Mouse (Mus musculus) liver, embryonic 11.5 days (tissue): ENCODE results near the gene Ppp1r13b. TPM values are rescaled to one million over a fixed set of nuclear protein-coding genes. Genes with fewer than 3 reads are reported as not detected.

Experiments
- ATAC-seq: fragments of 200-750 bp; cut with Nextera tagmentation; replicated peaks from 2 replicates; pipeline ENCODE4 v1.8.0; 2017; ENCODE audit warnings: moderate number of reproducible peaks, mild to moderate bottlenecking, moderate TSS enrichment, moderate library complexity; ENCODE audit not compliant: low FRiP score
- DNase-seq: peaks from one replicate; pipeline ENCODE4 v3.0.0-alpha.2; 2017; ENCODE audit warnings: low spot score
- H3K27ac ChIP-seq: fragments of 300-500 bp; sonication (generic); 2 replicates; pipeline ENCODE4 v1.5.1; 2014; ENCODE audit warnings: mild to moderate bottlenecking, low read depth, low read length, control low read depth
- H3K27me3 ChIP-seq: fragments of 300-500 bp; sonication (generic); replicated peaks from 2 replicates; pipeline ENCODE4 v1.6.1; 2014; ENCODE audit warnings: low read length, mixed read lengths; ENCODE audit not compliant: control insufficient read depth, insufficient read depth
- H3K36me3 ChIP-seq: fragments of 300-500 bp; sonication (generic); 2 replicates; pipeline ENCODE4 v1.6.1; 2014; ENCODE audit warnings: mild to moderate bottlenecking, low read length, moderate library complexity, mixed read lengths; ENCODE audit not compliant: control insufficient read depth, insufficient read depth
- H3K4me1 ChIP-seq: fragments of 300-500 bp; sonication (generic); replicated peaks from 2 replicates; pipeline ENCODE4 v1.6.1; 2014; ENCODE audit warnings: low read length, mixed read lengths; ENCODE audit not compliant: control insufficient read depth, insufficient read depth
- H3K4me2 ChIP-seq: fragments of 300-500 bp; sonication (generic); 2 replicates; pipeline ENCODE4 v1.6.1; 2014; ENCODE audit warnings: mild to moderate bottlenecking, control low read depth, moderate library complexity
- H3K4me3 ChIP-seq: fragments of 300-500 bp; sonication (generic); 2 replicates; pipeline ENCODE4 v1.5.1; 2014; ENCODE audit warnings: low read depth, low read length, control low read depth
- H3K9ac ChIP-seq: fragments of 300-500 bp; sonication (generic); 2 replicates; pipeline ENCODE4 v1.6.1; 2014; ENCODE audit warnings: low read depth, low read length, control low read depth
- H3K9me3 ChIP-seq: fragments of 300-500 bp; sonication (generic); 2 replicates; pipeline ENCODE4 v1.6.1; 2016; ENCODE audit warnings: low read length, inconsistent platforms, mixed read lengths; ENCODE audit not compliant: control insufficient read depth
- WGBS: fragments of 180-500 bp; shearing (Covaris S2); extraction: QIAGEN DNeasy Blood & Tissue Kit; methylation state at CpG from one replicate; pipeline ENCODE4 v1.1.7; 2014; 5-methylcytosine and 5-hydroxymethylcytosine counted together
- polyA plus RNA-seq: library from polyadenylated mRNA; unstranded; fragments of >200 nt; fragmentation: Nextera tagmentation; extraction: Ambion mirVana; gene quantifications from 2 replicates; pipeline ENCODE4 v1.2.1, GENCODE M21; 2014

Ppp1r13b gene
- polyA plus RNA-seq, 1 experiment from 2014 or later = 10.8 TPM

DNA sequence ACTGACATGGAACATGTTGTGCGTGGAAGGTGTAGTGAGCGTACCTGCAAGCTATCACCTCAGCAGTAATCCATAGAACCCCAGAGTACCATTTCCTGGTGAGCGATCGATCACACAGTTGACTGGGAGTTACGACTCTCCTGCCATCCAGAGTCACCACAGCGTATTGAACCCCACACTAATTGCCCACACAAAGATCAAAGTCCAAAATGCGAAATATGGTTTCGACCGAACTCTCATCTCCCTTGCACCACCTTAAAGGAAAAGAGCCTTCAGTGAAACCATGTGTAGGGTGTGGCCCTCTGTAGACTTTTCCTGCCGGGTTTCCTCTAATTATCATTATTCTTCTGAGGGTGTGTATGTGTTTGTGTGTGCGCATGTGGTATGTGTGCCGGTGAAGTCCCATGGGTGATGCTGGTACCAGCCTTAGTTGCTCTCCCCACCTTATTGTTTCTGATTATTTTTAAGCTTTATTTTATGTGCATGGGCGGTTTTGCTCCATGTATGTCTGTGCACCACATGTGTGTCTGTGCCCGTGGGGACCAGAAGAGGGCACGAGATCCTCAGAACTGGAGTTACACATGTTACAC lies 3.4 kb upstream of the Ppp1r13b start:
- 83% methylated on average over 15 of the region's 15 CpGs for WGBS

GRCm38 (mm10) chr12:111908997-111909550 lies 1.2 kb upstream of the Ppp1r13b start:
- whole genome bisulfite sequencing = 68% methylated on average over 11 of the region's 11 CpGs
- ATAC-seq (no peak), DNase-seq (peak; percentile 24)
- H3K4me2 ChIP-seq = peak overlapping the region; percentile 92
- peaks cover 20% of the 10 kb centered on the region for H3K4me1 ChIP-seq
- H3K27me3 ChIP-seq = peaks cover 6% of the 10 kb centered on the region; the same call in 1 of the 2 replicates
- H3K9me3 ChIP-seq = no peaks in the 10 kb centered on the region
- H3K9ac ChIP-seq = peak overlapping the region; percentile 78
- peak overlapping the region; percentile 81; the same call in 1 of the 2 replicates for H3K4me3 ChIP-seq
- no peaks in the 10 kb centered on the region for H3K36me3 ChIP-seq
- no peak overlapping the region for H3K27ac ChIP-seq

More for the DNA sequence above, 3.4 kb upstream of the Ppp1r13b start:
- DNase-seq (no peak), ATAC-seq (no peak)
- peaks cover 6% of the 10 kb centered on the region; the same call in 1 of the 2 replicates for H3K27me3 ChIP-seq
- no peak overlapping the region for H3K4me2 ChIP-seq
- H3K9ac ChIP-seq = no peak overlapping the region
- H3K36me3 ChIP-seq = no peaks in the 10 kb centered on the region
- no peak overlapping the region for H3K27ac ChIP-seq
- H3K4me1 ChIP-seq = peaks cover 18% of the 10 kb centered on the region
- no peaks in the 10 kb centered on the region for H3K9me3 ChIP-seq
- H3K4me3 ChIP-seq = no peak overlapping the region

DNA sequence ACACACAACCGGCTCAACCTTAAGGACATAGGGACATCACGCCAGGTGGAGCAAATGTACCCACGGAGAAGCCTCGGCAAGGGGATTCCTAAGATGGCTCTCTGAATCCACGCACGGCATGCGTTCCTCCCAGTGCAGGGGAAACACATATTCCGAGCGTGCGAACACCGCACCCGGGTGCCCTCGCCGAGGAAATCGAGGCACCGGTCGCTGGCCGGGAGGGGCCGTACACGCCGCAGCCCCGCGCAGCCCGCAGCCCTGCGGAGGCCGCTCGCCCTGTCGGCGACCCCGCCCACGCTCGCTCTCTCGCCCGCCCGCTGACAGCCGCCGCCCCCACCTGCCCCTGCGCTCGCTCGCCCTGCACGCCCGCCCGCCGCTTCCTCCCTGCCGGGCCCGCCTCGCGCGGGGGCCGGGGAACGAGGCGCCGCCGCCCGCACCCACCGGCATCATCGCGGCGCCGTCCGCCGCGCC lies 454 bp downstream of the Ppp1r13b start:
- Histone ChIP-seq H3K4me2 (peak overlapping the region; percentile 92), H3K27ac (peak overlapping the region; percentile 88), H3K9ac (peak overlapping the region; percentile 79), H3K9me3 (no peaks in the 10 kb centered on the region), H3K4me1 (peaks cover 20% of the 10 kb centered on the region), H3K4me3 (peak overlapping the region; percentile 81), H3K27me3 (peaks cover 6% of the 10 kb centered on the region; the same call in 1 of the 2 replicates), H3K36me3 (no peaks in the 10 kb centered on the region)
- 0% methylated on average over 53 of the region's 63 CpGs for WGBS
- DNase-seq = peak; percentile 65
- ATAC-seq = peak; percentile 80

GRCm38 (mm10) chr12:111906309-111906875 lies 1.5 kb downstream of the Ppp1r13b start:
- 34% methylated on average over 5 of the region's 5 CpGs for WGBS
- H3K4me1 ChIP-seq = peaks cover 20% of the 10 kb centered on the region
- H3K4me2 ChIP-seq = peak overlapping the region; percentile 92
- H3K9me3 ChIP-seq = no peaks in the 10 kb centered on the region
- DNase-seq (no peak), ATAC-seq (no peak)
- H3K36me3 ChIP-seq = no peaks in the 10 kb centered on the region
- H3K27me3 ChIP-seq = peaks cover 6% of the 10 kb centered on the region; the same call in 1 of the 2 replicates
- no peak overlapping the region for H3K27ac ChIP-seq
- no peak overlapping the region; the same call in 1 of the 2 replicates for H3K9ac ChIP-seq
- peak overlapping the region; percentile 81 for H3K4me3 ChIP-seq

- Histone ChIP-seq H3K27ac (no peak overlapping the region), H3K9me3 (no peaks in the 10 kb centered on the region), H3K4me1 (peaks cover 23% of the 10 kb centered on the region), H3K4me2 (no peak overlapping the region), H3K36me3 (no peaks in the 10 kb centered on the region), H3K9ac (no peak overlapping the region), H3K27me3 (no peaks in the 10 kb centered on the region), H3K4me3 (no peak overlapping the region)
- 64% methylated on average over 7 of the region's 7 CpGs for WGBS
- DNase-seq (no peak), ATAC-seq (no peak)
These were observed 5.4 kb downstream of the Ppp1r13b start for GRCm38 (mm10) chr12:111902488-111902887.

GRCm38 (mm10) chr12:111901105-111901875 lies 6.6 kb downstream of the Ppp1r13b start:
- Histone ChIP-seq H3K4me1 (peaks cover 26% of the 10 kb centered on the region), H3K27ac (no peak overlapping the region), H3K9me3 (no peaks in the 10 kb centered on the region), H3K36me3 (no peaks in the 10 kb centered on the region), H3K4me3 (no peak overlapping the region), H3K27me3 (no peaks in the 10 kb centered on the region), H3K4me2 (no peak overlapping the region), H3K9ac (no peak overlapping the region)
- DNase-seq (no peak), ATAC-seq (no peak)
- 64% methylated on average over 12 of the region's 12 CpGs for WGBS

GRCm38 (mm10) chr12:111899646-111900045 lies 8.3 kb downstream of the Ppp1r13b start:
- peaks cover 29% of the 10 kb centered on the region for H3K4me1 ChIP-seq
- no peaks in the 10 kb centered on the region for H3K27me3 ChIP-seq
- no peak overlapping the region for H3K9ac ChIP-seq
- WGBS = 75% methylated on average over 5 of the region's 5 CpGs
- no peak overlapping the region for H3K4me3 ChIP-seq
- no peak for DNase-seq
- no peaks in the 10 kb centered on the region for H3K36me3 ChIP-seq
- no peak overlapping the region for H3K4me2 ChIP-seq
- H3K9me3 ChIP-seq = no peaks in the 10 kb centered on the region
- no peak for ATAC-seq
- H3K27ac ChIP-seq = no peak overlapping the region

GRCm38 (mm10) chr12:111898686-111899085 lies 9.2 kb downstream of the Ppp1r13b start:
- no peak for ATAC-seq
- no peak overlapping the region for H3K4me3 ChIP-seq
- DNase-seq = no peak
- 73% methylated on average over 9 of the region's 9 CpGs for WGBS
- no peak overlapping the region for H3K9ac ChIP-seq
- H3K9me3 ChIP-seq = no peaks in the 10 kb centered on the region
- no peak overlapping the region for H3K27ac ChIP-seq
- no peaks in the 10 kb centered on the region for H3K36me3 ChIP-seq
- no peaks in the 10 kb centered on the region for H3K27me3 ChIP-seq
- peaks cover 35% of the 10 kb centered on the region for H3K4me1 ChIP-seq
- no peak overlapping the region for H3K4me2 ChIP-seq
